Mouse (Mus musculus): Measurements from ENCODE around the gene Nbeal2. TPM values are rescaled to one million over a fixed set of nuclear protein-coding genes. Genes with fewer than 3 reads are reported as not detected.
A peak's percentile ranks its signal among the peaks of the same experiment; 100 is the strongest.

The Nbeal2 gene
- polyA plus RNA-seq, 2 experiments from 2014 or later = 26.4 to 33.4 TPM

DNA sequence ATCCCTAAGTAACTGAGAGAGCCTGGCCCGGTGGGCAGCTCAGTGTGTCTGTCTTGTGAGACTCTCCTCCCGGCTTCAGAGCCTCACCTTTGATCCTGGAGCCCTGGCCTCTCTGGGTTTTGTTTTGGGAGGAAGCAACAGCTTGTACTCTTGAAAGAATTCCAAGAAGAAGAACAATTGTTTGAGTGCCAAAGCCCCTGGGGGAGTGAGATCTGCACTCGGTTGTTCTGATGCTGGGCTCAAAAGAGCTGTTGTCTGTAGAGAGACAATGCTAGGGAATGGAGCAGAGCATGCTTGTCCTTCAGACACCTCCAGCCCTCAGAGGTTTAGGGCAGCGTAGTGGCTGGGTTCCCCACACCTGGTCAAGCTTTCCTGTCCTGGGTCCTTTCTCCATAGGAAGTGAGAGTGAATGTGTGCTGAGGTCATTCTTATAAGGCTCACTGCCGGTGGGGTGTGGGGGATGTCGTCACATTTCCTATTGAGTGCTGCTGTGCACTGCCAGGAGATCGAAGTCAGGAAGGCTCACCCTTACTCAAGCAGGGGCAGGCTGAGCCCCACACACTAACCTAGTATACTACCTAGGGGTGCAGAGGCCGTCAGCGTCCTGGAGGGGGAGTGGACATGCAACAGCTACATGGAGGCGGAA lies 19.3 kb upstream of the Nbeal2 start:
- no peak for ATAC-seq

DNA sequence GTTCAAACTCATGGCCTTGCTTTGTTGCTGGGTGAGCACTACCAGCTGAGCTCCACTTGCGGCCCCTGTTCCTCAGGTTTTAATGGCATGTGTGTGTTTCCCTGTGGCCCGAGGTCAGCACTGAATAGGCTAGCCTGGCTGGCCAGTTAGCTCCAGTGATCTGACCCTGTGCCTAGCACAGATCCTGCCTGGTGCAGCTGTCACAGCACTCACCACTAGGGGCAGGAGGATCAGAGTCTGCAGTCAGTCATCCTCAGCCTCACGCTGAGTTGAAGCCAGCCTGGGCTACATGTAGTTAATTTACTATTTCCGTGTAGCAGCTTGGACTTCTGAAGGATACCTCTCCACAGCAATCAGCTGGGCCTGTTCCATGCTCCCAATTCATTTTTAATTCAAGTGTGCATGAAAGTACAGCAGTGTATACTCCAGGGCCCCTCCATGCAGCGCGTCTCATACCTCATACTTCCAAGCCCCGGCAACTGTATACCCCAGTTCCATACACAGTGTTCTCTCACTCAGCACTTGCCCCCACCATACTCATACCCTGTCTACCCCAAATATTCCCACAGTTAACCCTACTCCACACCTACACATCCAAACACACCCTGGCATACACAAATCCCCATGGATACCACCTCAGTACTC lies 18.6 kb upstream of the Nbeal2 start:
- ATAC-seq = no peak

DNA sequence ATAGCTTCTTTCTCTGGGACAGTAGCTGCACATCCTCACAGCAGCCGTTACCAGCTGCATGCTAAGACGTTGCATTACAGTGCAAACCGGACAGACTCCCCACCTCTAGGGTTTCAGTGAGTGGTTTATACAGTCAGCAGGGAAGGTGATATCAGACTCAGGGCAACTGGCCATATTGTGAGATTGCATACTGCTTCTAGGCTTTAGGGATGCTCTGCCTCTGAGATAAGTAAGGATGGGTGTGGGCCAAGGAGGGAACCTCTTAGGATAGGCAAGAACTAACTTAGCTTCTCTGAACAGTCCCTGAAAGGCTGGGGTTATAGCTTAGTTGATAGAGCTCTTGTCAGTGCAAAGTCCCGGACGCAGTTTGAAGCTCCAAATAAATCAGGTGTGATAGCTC lies 15.8 kb upstream of the Nbeal2 start:
- ATAC-seq = no peak

DNA sequence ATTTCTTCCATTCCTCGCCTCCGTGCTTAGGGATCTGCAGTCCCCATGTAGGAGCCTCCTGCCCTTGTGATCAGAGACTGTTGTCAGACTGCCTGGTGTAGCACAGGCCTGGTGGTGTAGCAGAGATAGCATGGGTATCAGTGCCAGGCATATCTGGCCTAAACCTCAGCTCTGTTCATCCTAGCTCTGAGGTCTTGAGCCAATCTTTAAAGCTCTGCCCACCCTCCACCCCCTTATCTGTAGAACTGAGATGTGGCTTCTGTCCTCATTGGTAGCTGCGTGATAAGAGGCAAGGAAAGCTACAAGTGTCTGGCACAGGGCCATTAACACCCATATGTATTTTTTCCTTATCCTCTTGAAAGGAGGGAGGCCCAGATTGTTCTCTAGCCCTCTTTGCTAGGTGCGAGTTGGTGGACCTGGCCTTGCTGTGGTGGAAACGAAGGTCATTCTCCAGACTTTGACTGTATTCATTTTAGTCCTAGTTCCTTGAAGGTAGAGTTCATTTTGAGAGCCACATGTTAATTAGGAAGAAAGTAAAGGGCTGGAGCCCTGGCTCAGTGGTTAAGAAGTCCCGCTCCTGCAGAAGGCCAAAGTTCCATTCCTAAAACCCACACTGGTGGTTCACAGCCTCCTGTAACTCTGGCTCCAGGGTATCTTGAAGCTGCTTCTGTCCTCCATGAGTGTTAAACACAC lies 14.8 kb upstream of the Nbeal2 start:
- no peak for ATAC-seq

DNA sequence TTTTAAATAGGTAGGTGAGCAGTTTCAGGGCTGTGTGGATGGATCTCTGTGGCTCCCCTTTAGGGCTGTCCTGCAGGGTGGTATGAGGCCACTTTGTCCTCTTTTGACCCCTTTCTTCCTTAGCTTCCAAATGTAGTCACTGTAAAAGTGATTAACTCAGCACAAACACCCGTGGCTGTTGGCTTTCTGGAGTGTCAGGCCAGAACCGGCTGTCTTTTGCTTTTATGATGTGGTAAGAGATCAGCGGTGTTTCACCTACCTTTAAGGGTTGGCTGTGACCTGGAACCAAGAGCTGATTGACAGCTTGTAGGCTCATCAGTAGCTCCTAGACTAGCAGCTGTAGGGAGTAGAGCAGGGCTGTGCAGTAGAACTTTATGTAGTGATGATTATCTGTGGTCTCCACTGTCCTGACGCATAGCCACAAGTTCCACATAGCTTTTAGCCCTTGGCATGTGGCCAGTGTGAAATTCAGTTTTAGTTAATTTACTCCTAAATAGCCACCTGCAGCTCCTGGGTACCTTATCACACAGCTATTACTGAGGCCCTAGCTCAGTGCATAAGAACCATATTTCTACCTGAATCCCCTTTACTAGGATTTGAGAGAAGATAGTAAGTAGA lies 13.4 kb upstream of the Nbeal2 start:
- no peak for ATAC-seq

DNA sequence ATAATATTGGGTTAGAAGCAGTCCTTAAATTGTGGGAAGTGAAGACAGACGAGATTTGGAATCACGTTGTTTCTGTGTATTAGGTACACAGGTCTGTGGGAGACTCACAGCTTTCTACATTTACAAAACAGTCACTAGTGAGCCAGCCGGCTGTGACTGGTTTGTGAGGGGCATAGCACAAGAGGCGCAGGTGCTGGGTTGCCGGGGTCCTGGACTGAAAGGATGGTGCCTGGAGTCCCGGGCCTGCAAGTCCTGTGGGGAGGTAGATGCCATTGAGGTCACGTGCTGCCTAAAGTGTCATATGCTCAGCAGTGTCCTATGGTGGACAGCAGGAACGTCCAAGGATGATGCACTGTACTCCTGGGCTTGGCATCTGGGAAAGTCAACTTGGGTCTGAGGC lies 12.4 kb upstream of the Nbeal2 start:
- no peak for ATAC-seq

DNA sequence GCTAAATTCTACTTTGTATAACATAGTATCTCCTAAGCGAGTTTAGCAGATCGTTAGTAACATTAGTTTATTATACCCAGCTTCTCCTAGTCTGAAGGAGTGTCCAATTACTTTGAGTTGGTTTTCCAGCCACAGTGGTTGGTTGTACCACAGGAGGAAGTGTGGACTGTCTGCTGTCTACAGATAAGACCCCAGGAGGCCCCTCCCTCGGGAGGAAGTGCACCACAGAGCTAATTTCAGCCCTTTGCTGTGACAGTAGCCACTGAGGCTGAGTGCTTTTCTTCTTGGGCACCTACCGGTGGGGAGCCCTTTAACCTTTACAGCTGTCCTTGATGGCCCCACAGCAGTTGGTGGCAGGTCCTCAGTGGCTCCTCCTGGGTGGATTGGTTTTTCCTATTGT lies 12.0 kb upstream of the Nbeal2 start:
- no peak for ATAC-seq

DNA sequence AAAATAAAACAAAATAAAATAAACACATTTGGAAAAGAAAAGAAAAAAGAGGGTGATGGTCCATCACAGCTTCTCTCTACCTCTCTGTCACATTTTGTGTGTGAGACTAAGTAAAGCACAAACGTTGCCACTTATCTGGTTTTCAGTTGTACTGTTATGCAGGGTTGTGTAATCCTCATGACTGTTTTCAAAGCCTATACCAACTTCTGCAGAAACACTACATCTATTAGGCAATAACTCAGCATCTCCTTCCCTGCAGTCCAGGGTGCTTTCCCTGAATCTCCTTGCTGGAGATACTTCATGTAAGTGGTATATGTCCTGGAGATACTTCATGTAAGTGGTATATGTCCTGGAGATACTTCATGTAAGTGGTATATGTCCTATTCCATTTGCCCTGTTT lies 8.9 kb upstream of the Nbeal2 start:
- ATAC-seq = no peak

DNA sequence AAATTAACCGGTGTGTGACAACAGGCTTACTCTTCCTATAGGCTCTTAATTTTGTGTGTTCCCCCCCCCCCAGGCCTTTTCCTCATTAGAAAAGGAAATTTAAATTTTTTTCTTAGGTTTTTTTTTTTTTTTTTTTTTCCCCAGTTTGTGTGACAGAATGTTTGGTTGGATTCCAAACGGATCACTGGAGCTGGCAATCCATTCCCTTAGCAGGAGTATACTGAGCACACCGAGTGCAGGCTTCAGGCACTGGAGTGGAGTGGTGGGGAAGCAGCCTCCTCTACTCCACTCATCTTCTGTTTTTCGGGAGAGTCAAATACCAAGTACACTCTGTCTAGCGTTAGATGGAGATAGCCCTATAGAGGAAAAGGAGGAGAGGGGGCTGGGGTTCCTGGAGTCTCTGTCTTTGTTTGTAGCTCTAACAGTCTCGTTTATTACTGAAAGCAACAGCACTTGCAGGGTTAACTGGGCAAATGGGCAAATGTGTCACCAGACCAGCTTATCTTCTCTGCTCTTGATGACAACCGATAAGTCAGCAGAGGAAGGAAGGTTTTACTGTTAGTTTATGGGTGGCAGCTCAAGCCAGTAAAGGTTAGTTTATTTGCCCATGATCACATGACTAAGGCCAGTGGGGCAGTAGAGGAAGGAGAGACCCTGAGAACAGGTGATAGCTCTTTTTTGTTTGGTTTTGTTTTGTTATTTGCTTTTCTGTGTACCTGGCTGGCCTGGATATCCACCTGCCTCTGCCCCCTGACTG lies 7.1 kb upstream of the Nbeal2 start:
- ATAC-seq = no peak

DNA sequence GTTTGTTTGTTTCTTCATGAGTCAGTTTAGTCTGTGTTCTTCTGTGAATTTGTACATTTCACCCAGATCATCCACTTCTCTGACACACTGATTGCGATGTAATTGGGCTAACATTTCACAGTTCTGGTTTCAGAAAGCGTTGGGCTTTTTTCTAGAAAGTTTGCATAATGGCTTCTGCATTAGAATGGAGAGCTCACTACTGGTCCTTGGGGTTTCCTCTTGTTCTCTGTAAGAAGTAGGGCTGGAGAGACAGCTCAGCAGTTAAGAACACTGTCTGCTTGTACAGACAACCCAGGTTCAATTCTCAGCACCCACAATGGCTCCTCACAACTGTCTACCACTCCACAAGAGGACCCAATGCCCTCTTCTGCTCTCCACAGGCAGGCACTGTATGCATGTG lies 6.2 kb upstream of the Nbeal2 start:
- ATAC-seq = no peak

DNA sequence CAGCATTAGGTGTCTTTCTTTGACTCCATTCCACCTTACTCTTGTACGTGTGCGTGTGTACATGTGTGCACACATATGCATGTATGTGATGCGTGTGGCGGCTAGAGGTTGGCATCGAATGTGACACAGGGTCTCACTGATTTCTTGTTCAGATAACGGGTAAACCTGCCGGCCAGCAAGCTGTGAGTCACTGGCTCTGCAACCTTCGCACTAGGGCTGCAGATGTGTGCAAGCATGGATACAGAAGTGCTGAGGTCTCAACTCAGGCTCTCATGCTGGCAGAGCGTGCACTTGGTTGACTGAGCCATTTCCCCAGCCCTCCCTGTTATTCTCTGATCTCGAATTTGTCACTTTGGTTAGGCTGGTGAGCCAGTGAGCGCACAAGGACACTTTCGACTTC lies 5.6 kb upstream of the Nbeal2 start:
- ATAC-seq = no peak

DNA sequence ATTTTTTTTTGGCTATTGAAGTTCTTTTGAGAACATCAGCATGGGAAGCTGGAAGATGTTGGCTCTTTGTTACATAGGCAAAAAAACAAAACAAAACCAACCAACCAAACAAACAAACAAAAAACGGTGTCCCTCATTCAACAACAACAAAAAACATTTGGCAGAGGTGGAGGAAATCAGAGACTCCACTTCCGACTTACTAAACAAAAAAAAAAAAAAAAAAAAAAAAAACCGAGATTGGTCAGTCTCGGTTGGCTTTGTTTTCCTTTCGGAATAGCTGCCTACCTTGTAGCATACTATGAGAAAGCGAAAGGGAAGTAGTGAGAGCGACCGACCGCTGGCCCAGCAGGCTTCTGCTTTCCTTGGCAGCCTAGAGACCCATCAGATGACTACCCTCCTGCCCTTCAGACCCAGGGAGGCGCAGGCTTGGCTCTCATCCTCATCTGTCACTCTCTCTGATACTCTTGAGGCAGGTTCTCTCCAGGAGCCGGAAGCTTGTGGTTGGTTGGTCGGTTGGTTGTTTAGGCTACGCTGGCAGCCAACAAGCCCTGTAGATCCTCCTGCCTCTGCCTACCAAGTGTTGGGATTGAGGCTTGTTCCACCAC lies 3.6 kb upstream of the Nbeal2 start:
- peak; percentile 8 for ATAC-seq

DNA sequence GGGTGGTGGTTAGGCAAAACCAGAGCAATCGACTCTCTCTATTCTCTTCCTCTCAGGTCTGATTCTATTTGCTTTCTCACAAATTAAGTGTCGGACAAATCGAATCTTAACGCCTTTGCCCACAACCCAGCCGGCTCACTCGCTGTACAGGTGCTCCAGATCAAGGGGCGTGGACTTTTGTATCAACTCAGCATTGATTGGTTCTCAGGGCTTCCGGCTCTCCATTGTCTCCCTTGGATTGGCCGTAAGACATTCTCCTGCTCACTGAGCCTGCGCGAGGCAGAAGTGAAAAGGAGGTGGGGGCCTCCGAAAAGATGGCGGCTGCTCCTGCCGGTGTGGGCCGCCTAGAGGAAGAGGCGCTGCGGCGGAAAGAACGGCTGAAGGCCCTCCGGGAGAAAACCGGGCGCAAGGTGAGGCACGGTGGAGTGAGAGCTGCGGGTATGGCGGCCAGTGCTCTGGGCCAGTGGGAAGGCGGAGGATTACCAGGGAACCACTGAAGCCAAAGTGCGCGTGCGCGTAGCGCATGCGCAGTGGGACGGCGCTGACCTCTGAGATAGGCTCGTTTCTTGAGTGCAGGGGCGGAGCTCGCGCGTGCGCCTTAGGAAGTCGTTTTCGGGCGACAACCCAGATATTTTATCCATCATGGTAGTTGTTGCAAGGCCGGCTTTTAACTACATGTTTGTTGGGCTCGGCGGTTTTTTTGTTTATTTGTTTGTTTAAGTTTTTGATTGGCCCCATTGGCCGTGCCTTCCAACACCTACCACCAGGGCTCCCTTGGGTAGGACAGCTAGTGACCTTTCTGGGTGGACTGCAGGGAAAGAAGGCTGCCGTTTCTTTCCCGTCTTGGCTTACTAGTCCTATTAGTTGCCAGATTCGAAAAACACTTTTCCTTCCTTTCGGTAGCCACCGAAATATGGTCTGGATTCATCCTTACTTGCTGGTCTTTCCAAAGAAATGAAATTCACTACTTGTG lies 2.6 kb upstream of the Nbeal2 start, which contains the start of gene Ccdc12:
Gene Ccdc12, plus strand, starts transcription at position 255 of the 973 bp plus-strand sequence.
- ATAC-seq = peak; percentile 80

DNA sequence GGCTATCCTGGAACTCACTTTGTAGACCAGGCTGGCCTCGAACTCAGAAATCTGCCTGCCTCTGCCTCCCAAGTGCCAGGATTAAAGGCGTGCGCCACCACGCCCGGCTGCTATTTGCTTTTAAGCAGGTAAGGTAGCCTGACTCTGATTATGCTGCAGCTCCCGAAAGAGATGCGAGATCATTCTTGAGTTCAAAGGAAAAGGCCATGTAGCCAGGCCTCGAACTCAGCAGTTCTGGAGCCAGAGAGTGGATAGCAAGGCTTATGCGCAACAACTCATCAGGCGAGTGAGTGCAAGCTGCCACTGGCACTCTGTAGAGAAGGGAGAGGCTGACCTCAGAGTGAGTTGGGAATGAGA lies 1.7 kb upstream of the Nbeal2 start:
- no peak for ATAC-seq

DNA sequence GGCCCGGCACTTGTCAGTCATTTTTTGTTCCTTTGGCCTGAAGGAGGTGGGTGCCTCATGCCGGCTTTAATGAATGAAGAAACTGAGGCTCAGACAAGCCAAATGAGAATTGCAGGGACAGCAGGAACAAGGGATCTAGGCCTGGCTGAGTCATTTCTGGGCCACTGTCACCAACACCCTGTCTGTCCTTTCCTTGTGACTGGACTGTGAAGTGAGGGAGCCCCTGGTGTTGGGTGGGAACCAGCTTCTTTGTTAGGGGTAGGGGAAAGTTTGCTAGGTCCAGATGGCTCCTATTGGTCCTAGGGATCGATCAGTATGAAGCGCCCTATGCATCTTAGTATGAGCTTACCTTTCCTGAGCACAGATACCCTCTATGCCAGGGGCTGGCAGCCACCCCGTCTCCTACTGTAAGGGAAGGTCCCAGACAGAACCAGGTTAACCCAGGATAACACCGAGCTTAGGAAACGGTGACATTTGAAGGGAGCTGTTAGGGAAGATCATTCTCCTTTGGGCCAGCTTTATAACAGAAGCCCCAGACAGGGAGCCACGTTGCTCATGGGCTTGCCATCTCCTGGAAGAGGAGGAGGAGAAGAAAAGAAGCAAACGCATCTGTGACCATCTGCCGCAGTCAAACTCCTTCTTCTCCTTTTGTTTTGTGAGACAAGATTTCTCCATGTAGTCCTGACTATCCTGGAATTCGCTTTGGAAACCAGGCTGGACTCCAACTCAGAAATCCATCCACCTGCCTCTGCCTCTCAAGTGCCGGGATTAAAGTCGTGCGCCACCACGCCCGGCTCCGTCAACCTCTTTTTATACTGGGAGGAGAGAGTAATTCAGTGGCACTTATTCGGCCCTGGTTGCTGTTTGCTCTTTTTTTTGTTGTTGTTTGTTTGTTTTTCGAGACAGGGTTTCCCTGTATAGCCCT lies 1.0 kb upstream of the Nbeal2 start:
- ATAC-seq = no peak

DNA sequence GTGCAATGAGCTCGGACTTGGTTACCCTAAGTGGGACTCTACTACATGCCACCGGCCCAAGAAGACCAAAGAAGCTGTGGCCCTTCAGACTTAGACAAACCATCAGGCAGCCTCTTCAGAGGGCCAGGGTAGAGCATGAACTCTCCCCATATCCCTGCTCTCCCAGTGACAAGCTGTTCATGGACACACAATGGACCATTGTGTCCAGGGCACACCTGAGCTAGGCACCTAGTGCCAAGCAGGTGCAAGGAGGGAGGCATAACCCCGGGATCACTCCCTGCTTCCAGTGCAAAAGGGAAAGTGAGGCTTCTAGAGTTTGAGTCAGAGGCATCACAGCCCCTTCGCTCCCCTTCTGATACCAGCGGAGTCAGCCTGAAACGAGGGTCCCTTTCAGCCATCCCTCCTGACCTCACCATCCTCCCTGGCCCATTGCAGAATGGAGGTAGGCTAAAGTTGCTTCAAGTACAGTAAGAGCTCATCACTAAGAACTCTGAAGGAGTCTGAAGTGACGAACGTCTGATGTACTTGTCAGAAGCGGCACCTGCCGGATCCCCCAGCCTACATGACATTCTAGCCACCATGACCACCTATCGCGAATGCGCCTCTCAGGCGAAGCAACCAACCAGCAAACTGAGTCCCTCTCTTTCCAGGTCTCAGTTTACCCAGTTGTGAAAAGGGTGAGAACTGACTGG lies 852 bp downstream of the Nbeal2 start:
- ATAC-seq = no peak

DNA sequence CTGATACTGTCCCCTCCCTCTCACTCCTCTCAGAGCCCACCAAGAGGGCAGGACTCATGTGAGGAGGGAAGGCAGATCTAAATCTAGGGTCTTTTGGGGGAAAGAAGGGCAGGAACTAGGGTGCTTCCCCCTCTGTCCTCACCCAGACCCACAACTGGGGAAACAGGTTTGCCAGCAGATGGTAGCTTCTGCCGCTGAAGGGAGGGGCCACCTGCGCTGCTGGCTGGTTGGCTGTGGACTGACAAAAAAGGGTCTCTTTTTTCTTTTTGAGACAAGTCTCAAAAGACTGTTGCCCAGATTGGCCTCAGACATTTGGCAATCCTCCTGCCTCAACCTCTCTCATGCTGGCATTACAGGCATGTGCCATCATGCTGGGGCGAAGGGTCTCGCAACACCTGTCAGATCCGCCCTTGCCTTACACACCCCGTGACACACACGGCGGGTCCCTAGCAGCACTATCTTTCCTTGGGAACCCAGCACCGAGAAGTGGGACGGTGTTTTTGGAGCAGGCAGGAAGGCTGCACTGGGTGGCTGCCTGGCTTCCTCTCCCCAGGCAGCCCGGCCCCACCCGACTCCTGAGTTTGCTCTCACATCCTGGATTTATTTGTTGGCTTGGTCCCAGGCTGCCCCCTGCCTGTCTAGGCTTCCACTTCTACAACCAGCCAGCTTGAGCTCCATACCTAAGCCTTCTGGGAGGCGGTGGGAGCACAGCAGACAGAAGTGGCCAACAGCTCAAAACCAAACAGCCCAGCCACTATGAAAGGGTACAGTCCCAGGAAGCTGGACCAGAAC lies 1.8 kb downstream of the Nbeal2 start:
- ATAC-seq = no peak

DNA sequence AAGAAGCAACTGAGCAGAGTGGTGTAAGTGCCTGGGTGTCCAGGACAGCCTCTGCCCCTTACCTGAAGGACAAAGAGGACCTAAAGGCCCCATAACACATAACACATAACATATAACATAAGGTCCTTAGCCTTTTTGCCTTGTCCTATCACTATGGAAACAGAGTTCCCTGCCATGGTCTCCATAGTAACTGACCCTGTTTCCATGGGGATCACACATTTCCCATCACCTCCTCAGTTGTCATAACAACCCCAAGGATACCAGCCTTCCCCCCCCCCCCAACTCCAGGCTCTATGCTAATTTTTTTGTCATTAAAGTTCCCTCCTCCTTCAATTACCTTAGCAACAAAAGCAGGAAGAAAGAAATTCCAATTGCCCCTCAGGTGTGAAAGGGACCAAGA lies 4.2 kb downstream of the Nbeal2 start:
- no peak for ATAC-seq

DNA sequence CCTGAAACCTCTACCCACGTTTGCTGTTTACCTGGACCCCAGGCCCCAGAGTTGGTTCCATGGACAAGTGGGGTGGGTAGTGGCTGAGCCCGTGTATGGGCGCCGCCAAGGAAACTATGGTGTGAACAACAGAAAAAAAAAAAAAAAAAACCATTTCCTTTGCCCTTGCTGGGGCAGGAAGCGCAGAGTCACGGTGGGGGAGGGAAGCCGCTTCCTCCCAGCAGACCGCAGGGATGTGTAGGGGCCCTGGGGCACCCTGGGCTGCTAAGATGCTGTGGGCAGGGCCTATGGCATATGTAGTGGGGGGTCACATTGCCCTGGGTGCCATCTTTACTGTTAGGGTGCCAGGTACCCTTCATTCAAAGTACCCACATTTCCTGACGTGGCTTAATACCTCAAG lies 8.7 kb downstream of the Nbeal2 start:
- ATAC-seq = peak; percentile 89

Data from activated CD4-positive, CD25-positive, alpha-beta regulatory T cell, adult 4 months (primary cell).